Mouse (Mus musculus) retina, adult 2 months (tissue): Measurements from ENCODE around the gene Scaf1.
A peak's percentile ranks its signal among the peaks of the same experiment; 100 is the strongest.

Experiments used
- DNase-seq: peaks from one replicate; pipeline ENCODE4 v3.0.0-alpha.2; 2012; ENCODE audit warnings: low read depth, low spot score

Scaf1 gene

GRCm38 (mm10) chr7:45015344-45015956 is 713 bp downstream of the Scaf1 start:
- DNase-seq: no peak

GRCm38 (mm10) chr7:45014096-45014451 is 2.1 kb downstream of the Scaf1 start:
- no peak for DNase-seq

- no peak for DNase-seq
Measured at GRCm38 (mm10) chr7:45013366-45014095, 2.6 kb downstream of the Scaf1 start.

GRCm38 (mm10) chr7:45012824-45013223 is 3.3 kb downstream of the Scaf1 start:
- DNase-seq: no peak

GRCm38 (mm10) chr7:45012011-45012410 is 4.2 kb downstream of the Scaf1 start:
- no peak for DNase-seq

GRCm38 (mm10) chr7:45008411-45008810 is 7.8 kb downstream of the Scaf1 start:
- no peak for DNase-seq

GRCm38 (mm10) chr7:45007846-45008245 is 8.3 kb downstream of the Scaf1 start:
- DNase-seq: no peak

- DNase-seq: no peak
Measured at GRCm38 (mm10) chr7:45007141-45007540, 9.0 kb downstream of the Scaf1 start.

GRCm38 (mm10) chr7:45006503-45006902 is 9.7 kb downstream of the Scaf1 start:
- no peak for DNase-seq

GRCm38 (mm10) chr7:45005321-45005992 is 10.7 kb downstream of the Scaf1 start:
- DNase-seq: no peak

GRCm38 (mm10) chr7:45004546-45004945 is 11.6 kb downstream of the Scaf1 start:
- no peak for DNase-seq

GRCm38 (mm10) chr7:45002440-45002839 is 13.7 kb downstream of the Scaf1 start:
- DNase-seq: no peak

- DNase-seq: no peak
Measured at GRCm38 (mm10) chr7:45000539-45001114, 15.5 kb downstream of the Scaf1 start.

- DNase-seq: no peak
Measured at GRCm38 (mm10) chr7:44999753-45000152, 16.4 kb downstream of the Scaf1 start.

- DNase-seq: no peak
Measured at GRCm38 (mm10) chr7:44998501-44998955, 17.6 kb downstream of the Scaf1 start, which contains the start of gene Bcl2l12. Bcl2l12 (minus strand) TSS chr7:44998712.

GRCm38 (mm10) chr7:44997940-44998428 is 18.2 kb downstream of the Scaf1 start:
- no peak for DNase-seq

GRCm38 (mm10) chr7:44997231-44997939 is 18.8 kb downstream of the Scaf1 start, which contains the start of gene Irf3:
Irf3 (plus strand) TSS chr7:44997648.
- peak; percentile 89 for DNase-seq

GRCm38 (mm10) chr7:44996672-44997071 is 19.5 kb downstream of the Scaf1 start:
- DNase-seq: no peak

GRCm38 (mm10) chr7:44986879-44987718 is 29.1 kb downstream of the Scaf1 start:
- no peak for DNase-seq

- peak; percentile 98 for DNase-seq
Measured at GRCm38 (mm10) chr7:44986192-44986878, 29.8 kb downstream of the Scaf1 start, which contains the start of gene Prmt1. Prmt1 (minus strand) TSS chr7:44986568.
